Mouse (Mus musculus) hindbrain, postnatal 0 days (tissue): Measurements from ENCODE around the gene Grem2. TPM values are rescaled to one million over a fixed set of nuclear protein-coding genes. Genes with fewer than 3 reads are reported as not detected.

Experiments
- ATAC-seq: fragments of 200-750 bp; cut with Nextera tagmentation; 2 replicates; pipeline ENCODE4 v1.8.0; 2017; ENCODE audit warnings: mild to moderate bottlenecking, moderate TSS enrichment, moderate library complexity
- DNase-seq: peaks from one replicate; pipeline ENCODE4 v3.0.0-alpha.2; 2015; ENCODE audit warnings: low spot score
- H3K27ac ChIP-seq: fragments of 300-500 bp; sonication (generic); 2 replicates; pipeline ENCODE4 v1.5.1; 2014; ENCODE audit warnings: mild to moderate bottlenecking
- H3K27me3 ChIP-seq: fragments of 300-500 bp; sonication (generic); 2 replicates; pipeline ENCODE4 v1.6.1; 2014; ENCODE audit warnings: low read length, mixed read lengths; ENCODE audit not compliant: insufficient read depth
- H3K36me3 ChIP-seq: fragments of 300-500 bp; sonication (generic); 2 replicates; pipeline ENCODE4 v1.6.1; 2014; ENCODE audit warnings: low read length, mixed read lengths; ENCODE audit not compliant: insufficient read depth
- H3K4me1 ChIP-seq: fragments of 300-500 bp; sonication (generic); 2 replicates; pipeline ENCODE4 v1.6.1; 2014; ENCODE audit warnings: antibody characterized with exemption, low read length, mixed read lengths; ENCODE audit not compliant: insufficient read depth
- H3K4me2 ChIP-seq: fragments of 300-500 bp; sonication (generic); 2 replicates; pipeline ENCODE4 v1.6.1; 2014; ENCODE audit warnings: low read depth, mild to moderate bottlenecking, low read length, moderate library complexity, mixed read lengths
- H3K4me3 ChIP-seq: fragments of 300-500 bp; sonication (generic); 2 replicates; pipeline ENCODE4 v1.5.1; 2014; ENCODE audit warnings: low read length
- H3K9ac ChIP-seq: fragments of 300-500 bp; sonication (generic); replicated peaks from 2 replicates; pipeline ENCODE4 v1.6.1; 2014; ENCODE audit warnings: mild to moderate bottlenecking, low read length, moderate library complexity, mixed read lengths
- H3K9me3 ChIP-seq: fragments of 300-500 bp; sonication (generic); 2 replicates; pipeline ENCODE4 v1.6.1; 2016; ENCODE audit warnings: low read length, mixed read lengths
- CTCF ChIP-seq: IDR thresholded peaks from 2 replicates; pipeline ENCODE4 v1.5.1; 2016; ENCODE audit warnings: antibody characterized with exemption, control low read depth, low read depth
- whole genome bisulfite sequencing: fragments of 180-500 bp; shearing (Covaris S2); extraction: QIAGEN DNeasy Blood & Tissue Kit; methylation state at CpG from one replicate; pipeline ENCODE4 v1.1.7; 2014; 5-methylcytosine and 5-hydroxymethylcytosine counted together
- polyA plus RNA-seq: library from polyadenylated mRNA; unstranded; fragments of >200 nt; fragmentation: Nextera tagmentation; extraction: Ambion mirVana; gene quantifications from 2 replicates; pipeline ENCODE4 v1.2.1, GENCODE M21; 2015
- total RNA-seq: library from RNA; depleted of rRNA; stranded (reverse); fragments of >200 nt; gene quantifications from 2 replicates; pipeline ENCODE4 v1.2.3, GENCODE M21; 2014; rRNA removed

Gene Grem2
- total RNA-seq (19.7 and 19.8 TPM in 2 replicates), polyA plus RNA-seq (3.2 and 3.7 TPM in 2 replicates)

GRCm38 (mm10) chr1:174921298-174921955 lies at the start of gene Grem2:
Gene Grem2 (minus strand): TSS chr1:174921819.
- Histone ChIP-seq H3K4me3 (peak within 1 kb of the TSS; percentile 50), H3K27me3 (no peaks in the 10 kb centered on the region), H3K36me3 (no peaks in the 10 kb centered on the region), H3K27ac (peak within 1 kb of the TSS; percentile 62), H3K4me1 (no peaks in the 10 kb centered on the region), H3K9me3 (no peaks in the 10 kb centered on the region), H3K9ac (peak within 1 kb of the TSS; percentile 51), H3K4me2 (peak within 1 kb of the TSS; percentile 66)
- TF ChIP-seq CTCF = no peak
- 3% methylated on average over 30 of the region's 30 CpGs for WGBS
- ATAC-seq = peak; percentile 97
- DNase-seq = peak; percentile 78

- Histone ChIP-seq H3K36me3 (no peaks in the 10 kb centered on the region), H3K4me3 (no peak overlapping the region), H3K4me1 (no peaks in the 10 kb centered on the region), H3K27ac (no peak overlapping the region), H3K4me2 (no peak overlapping the region), H3K9ac (no peak overlapping the region), H3K9me3 (no peaks in the 10 kb centered on the region), H3K27me3 (no peaks in the 10 kb centered on the region)
- ATAC-seq (no peak), DNase-seq (no peak)
- WGBS = 92% methylated on average over 3 of the region's 3 CpGs
- TF ChIP-seq CTCF = no peak
Measured at GRCm38 (mm10) chr1:174959837-174960236, 38.2 kb upstream of the Grem2 start.

- TF ChIP-seq CTCF = no peak
- H3K27ac ChIP-seq = no peak overlapping the region
- no peak overlapping the region for H3K9ac ChIP-seq
- DNase-seq (no peak), ATAC-seq (no peak)
- H3K9me3 ChIP-seq = no peaks in the 10 kb centered on the region
- no peaks in the 10 kb centered on the region for H3K27me3 ChIP-seq
- H3K36me3 ChIP-seq = no peaks in the 10 kb centered on the region
- 25% methylated on average over 3 of the region's 3 CpGs for WGBS
- no peak overlapping the region for H3K4me3 ChIP-seq
- no peaks in the 10 kb centered on the region for H3K4me1 ChIP-seq
- no peak overlapping the region for H3K4me2 ChIP-seq
Measured at GRCm38 (mm10) chr1:174931003-174931619, 9.5 kb upstream of the Grem2 start.

- TF ChIP-seq CTCF = no peak
- DNase-seq = peak; percentile 18
- Histone ChIP-seq H3K4me1 (no peaks in the 10 kb centered on the region), H3K36me3 (no peaks in the 10 kb centered on the region), H3K9ac (no peak overlapping the region), H3K9me3 (no peaks in the 10 kb centered on the region), H3K27ac (no peak overlapping the region), H3K27me3 (no peaks in the 10 kb centered on the region), H3K4me3 (no peak overlapping the region), H3K4me2 (no peak overlapping the region)
- ATAC-seq = no peak
- WGBS = 57% methylated on average over 7 of the region's 7 CpGs
Measured at GRCm38 (mm10) chr1:174929459-174930181, 8.0 kb upstream of the Grem2 start.

- 92% methylated on average over 4 of the region's 4 CpGs for WGBS
- Histone ChIP-seq H3K9me3 (no peaks in the 10 kb centered on the region), H3K27ac (no peak overlapping the region), H3K4me2 (no peak overlapping the region), H3K4me3 (no peak overlapping the region), H3K27me3 (no peaks in the 10 kb centered on the region), H3K9ac (no peak overlapping the region), H3K36me3 (no peaks in the 10 kb centered on the region), H3K4me1 (no peaks in the 10 kb centered on the region)
- ATAC-seq = no peak
- TF ChIP-seq CTCF = 0 out of 2 replicates have a peak, but pooled peaks have one; percentile 18
- no peak for DNase-seq
Measured at GRCm38 (mm10) chr1:174918949-174919348, 2.7 kb downstream of the Grem2 start.

- no peaks in the 10 kb centered on the region for H3K36me3 ChIP-seq
- H3K4me3 ChIP-seq = no peak overlapping the region
- no peak overlapping the region for H3K27ac ChIP-seq
- WGBS = 83% methylated on average over 5 of the region's 5 CpGs
- DNase-seq (peak; percentile 14), ATAC-seq (no peak)
- no peak overlapping the region for H3K4me2 ChIP-seq
- H3K4me1 ChIP-seq = no peaks in the 10 kb centered on the region
- no peak overlapping the region for H3K9ac ChIP-seq
- H3K27me3 ChIP-seq = no peaks in the 10 kb centered on the region
- peak; percentile 41 for TF ChIP-seq CTCF
- no peaks in the 10 kb centered on the region for H3K9me3 ChIP-seq
Measured at GRCm38 (mm10) chr1:174918236-174918870, 3.3 kb downstream of the Grem2 start.
